Mouse (Mus musculus) embryo, embryonic 10.5 days (tissue): Measurements from ENCODE around the gene Zfp280d.
"Not testable (repeated sequence)": the region's sequence is repeated elsewhere in the genome, so short reads cannot be mapped to it uniquely, and the experiment has no call there.

Experiments used
- DNase-seq: peaks from one replicate; pipeline ENCODE4 v3.0.0-alpha.2; 2015; ENCODE audit warnings: low spot score

Zfp280d gene

DNA sequence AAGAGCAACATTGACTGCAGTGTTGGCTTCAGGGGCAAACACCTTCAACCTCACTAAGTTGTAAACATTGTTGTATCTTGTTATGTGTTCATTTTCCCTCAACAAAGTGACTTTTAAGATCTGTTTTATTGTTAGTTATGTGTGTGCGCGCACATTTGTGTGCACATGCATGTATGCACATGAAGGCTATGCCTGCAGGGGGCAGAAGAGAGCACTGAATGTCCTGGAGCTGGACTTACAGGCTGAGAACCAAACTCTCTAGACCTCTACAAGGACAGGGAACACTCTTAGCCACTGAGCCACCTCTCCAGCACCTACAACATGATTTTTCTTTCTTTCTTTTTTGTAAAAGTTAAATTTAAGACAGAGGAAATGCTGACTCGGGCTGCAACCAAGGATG is 99.4 kb downstream of the Zfp280d start:
- DNase-seq, result peak; percentile 27

DNA sequence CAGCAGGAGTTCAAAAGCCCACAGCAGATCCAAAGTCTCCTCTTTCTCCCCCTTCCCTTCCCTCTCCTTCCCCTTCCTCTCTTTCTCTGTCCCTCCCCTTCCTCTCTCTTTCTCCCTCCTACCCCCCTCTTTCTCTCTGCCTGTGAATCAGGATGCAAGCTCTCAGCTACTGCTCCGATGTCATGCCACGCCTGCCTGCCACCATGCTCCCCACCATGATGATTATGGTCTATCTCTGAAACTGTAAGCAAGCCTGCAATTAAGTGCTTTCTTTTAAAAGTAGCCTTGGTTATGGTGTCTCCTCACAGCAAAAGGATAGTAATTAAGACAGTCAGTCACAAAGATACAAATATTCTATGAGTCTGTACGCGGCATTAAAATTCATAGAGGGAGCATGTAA is 100.3 kb downstream of the Zfp280d start:
- DNase-seq, result no peak

DNA sequence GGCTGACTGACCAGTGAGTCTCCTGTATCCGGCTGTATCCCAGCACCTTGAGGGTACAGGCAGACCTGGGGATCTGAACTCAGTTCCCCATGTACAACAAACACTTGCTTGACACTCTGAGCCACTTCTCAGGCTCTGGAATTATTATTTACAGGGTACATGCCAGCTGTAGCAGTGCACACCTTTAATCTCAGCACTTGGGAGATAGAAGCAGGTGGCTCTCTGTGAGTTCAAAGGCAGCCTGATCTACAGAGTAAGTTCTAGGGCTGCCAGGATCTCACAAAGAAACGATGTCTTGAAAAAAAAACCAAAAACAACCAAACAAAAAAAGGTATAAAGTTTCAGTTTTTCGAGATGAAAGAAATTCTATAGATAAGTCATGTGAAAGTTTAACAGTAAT is 101.0 kb downstream of the Zfp280d start:
- DNase-seq, result no peak

DNA sequence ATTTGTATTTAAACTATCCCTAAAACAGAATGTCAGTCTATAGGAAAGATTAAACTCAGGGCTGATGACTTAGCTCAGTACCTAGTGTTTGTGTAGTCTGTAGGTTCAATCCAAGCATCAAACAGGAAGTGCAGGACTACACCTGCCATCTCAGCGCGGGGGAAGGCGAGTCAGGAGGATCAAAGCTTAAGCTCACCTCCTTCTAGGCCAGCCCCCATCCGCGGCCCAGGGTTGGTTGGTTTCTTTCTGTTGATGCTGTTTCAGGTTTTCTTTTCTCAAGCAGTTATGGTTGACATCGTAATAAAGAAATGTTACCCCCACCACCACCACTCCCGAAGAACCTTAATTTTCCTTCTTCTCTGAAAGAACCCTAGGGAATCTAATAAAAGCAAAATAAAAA is 111.1 kb downstream of the Zfp280d start:
- no peak for DNase-seq

DNA sequence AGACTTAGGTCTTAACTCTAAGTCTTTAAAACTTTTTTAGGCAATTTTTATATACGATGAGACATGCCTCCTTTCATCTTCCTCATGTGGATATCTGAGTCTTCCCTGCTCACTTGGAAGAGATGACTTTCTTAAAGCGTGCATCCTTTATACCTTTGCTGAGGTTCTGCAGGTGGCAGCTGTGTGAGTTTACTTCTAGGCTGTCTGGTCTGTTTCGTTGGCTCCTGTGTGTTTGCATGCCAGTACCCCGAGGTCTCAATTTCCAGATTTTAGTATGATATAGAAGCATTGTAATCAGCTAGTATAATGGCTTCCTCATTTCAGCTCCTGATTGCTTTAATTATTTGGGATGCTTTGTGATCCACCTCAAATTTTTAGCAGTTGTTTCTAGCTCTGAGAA is 114.3 kb downstream of the Zfp280d start:
- no peak for DNase-seq

DNA sequence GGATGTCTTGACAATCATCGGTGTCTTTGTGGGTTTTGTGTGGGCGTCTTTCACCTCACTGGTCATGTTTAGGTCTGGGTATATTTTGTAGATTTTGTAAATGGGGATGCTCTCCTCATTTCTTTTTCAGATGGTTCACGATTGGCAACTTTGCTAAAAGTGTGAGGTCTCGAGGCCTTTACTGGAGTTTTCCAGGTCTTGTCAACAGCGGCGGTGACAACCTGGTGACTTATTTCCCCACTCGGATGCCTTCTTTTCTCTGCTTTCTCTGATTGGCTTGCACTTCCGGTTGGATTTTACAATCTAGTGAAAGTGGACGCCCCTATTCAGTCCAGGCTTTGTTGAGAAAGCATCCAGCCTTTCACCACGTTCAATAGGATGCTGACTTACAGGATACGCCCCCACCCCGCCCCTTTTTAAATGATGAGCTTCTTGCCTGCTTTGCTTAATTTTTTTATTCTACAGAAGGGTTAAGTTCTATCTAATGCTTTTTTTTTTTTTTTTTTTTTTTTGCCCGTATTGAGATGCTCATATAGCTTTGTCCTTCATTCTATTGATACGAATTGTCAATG is 114.9 kb downstream of the Zfp280d start:
- peak; percentile 39 for DNase-seq

DNA sequence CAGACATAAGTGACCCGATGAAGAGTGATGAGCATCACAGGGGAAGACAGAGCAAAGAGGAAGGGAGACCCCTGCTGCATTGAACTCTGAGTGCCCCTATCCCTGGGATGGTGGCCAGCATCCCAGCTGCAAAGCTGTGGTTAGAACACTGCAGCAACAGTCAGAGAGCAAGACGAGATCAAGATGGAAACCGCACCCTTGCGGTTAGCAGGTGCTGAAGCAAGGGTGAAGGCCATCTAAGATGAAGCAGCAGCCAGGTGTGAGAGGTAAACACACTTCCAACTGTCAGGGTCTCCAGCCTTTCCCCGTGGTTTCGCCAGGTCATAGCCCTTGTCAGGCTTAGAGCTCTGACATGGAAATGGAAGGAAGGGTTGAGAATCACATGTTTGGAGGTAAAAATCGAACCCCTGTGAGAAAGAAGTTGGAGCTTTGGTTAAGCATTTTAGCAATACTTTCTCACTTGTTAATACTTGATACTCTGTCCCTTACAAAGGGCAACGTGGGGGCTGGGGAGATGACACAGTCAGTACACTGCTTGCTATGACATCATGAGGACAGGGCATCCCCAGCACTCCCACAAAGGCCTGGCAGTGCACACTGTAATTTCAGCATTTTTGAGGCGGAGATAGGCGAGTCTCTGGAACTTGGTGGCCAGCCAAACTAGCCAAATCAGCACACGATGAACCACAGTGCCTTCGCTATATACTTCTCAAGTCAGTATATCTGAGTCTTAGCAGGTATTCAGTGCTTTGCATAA is 115.8 kb downstream of the Zfp280d start:
- DNase-seq, result no peak

DNA sequence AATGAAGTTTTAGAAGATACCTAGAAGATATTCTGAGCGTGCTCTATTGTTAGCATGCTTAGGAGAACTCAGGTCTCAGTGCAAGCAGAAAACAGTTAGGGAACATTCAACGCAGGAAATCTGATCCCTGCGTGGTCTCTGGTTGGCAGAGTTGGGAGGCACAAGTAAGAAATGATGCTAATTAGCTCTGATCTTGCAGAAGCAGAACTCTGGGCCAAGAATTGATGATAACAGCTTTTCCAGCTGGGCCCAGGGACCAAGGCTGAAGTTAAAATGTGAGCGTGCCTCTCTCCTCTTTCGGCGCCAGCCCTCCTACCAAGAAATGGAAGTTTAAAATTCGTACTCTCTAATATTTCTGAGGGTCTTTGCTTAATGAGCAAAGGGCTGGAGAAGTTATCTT is 118.0 kb downstream of the Zfp280d start:
- no peak for DNase-seq

DNA sequence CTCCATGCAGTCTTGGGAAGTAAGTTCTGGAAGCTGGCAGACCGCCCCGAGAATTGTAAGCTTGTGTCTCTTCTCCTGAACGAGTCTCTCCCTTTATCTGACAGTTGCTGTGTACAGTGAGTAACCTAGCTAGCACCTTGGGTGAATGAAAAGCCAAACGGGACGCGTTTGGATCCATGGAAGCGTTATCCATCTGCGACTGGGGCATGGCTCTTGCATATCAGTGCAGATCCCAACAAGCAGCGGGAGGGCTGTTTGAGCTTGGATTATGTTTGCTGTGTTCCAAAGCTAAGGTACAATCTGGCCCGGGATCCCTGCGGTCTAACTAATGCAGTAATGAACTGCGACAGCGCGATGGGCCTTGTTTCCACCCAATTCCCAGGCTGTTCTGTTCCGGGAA is 118.6 kb downstream of the Zfp280d start:
- no peak for DNase-seq

DNA sequence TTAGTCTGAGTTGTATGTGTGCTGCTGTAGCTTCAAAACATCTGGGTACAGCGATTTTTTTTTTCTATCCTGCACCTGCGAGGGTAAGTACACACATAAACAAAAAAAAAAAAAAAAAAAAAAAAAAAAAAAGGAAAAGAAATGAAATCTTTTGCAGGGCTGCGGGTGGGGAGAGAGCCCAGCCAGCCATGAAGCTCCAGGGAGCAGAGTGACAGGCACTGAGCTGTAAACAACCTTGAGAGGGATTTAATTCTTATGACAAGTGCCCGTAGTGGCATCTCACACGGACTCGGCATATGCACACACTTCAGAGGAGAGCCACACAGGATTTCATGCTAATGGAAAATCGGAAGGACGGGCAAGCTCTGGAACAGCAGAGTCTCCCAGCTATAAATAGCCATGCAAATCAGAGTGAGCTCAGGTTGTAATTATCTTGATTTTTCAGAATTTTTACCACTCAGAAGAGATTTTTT is 119.2 kb downstream of the Zfp280d start:
- no peak for DNase-seq

DNA sequence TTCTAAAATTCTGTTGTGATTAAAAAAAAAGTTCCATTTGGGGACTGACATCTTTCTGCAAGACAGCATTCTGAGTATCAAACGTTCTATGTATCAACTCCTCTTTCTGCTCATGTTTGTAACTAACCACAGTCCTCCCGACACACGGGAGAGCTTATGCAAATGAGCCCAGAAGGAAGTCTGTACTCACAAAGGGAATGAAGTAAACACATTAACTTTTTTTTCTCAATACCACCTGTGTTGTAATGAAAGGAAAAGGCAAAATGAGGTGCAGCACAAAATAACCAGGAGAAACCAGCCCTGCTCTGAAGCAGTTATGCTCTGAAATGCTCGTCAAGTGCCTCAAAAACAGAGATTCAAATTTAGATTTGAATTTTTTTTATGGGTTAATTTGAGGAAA is 125.5 kb downstream of the Zfp280d start:
- no peak for DNase-seq

DNA sequence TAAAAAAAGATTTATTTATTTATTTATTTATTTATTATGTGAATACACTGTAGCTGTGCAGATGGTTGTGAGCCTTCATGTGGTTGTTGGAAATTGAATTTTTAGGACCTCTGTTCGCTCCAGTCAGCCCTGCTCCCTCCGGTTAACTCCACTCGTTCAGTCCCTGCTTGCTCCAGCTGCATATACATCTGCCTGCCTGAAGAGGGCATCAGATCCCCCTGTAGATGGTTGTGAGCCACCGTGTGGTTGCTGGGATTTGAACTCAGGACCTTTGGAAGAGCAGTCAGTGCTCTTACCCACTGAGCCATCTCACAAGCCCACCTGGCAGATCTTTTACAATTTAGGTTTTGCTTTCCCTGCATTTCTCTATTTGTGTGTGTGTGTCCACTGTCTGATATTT is 127.1 kb downstream of the Zfp280d start:
- not testable (repeated sequence) for DNase-seq

DNA sequence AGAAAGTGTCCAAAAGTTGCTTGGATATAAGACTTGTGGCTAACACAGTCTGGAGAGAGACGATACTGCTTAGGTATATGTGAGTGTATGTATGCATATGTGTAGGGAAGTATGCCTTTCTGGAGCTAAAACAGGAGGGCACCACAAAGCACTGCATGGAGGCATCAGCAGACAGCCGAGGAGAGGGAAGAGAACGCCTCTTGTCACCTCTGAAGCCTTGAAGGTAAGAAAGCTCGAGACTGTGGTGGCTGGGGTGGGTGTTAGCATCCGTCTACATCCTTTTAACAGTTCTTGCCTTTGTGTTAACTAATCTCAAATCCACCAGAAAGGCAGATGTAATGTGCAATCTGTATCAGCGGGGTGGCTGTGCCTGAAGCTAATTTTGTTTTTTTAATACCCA is 128.8 kb downstream of the Zfp280d start:
- DNase-seq, result no peak

DNA sequence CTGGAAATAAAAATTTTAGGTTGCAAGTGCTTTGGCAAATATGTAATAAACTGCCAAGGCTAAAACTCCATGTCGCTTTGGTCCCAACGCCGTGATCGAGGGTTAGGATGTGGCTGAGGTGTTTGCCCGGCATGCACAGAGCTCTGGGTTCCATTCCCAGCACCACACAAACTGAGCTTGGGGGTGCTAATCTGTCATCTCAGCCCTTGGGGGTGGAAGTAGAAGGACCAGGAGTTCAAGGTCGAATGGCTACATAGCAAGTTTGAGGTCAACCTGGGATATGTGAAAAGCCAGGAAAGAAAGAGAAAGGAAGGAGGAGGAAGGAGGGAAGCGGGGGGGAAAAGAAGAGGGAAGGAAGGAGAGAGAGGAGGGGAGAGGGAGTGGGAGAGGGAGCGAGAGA is 129.8 kb downstream of the Zfp280d start:
- no peak for DNase-seq

DNA sequence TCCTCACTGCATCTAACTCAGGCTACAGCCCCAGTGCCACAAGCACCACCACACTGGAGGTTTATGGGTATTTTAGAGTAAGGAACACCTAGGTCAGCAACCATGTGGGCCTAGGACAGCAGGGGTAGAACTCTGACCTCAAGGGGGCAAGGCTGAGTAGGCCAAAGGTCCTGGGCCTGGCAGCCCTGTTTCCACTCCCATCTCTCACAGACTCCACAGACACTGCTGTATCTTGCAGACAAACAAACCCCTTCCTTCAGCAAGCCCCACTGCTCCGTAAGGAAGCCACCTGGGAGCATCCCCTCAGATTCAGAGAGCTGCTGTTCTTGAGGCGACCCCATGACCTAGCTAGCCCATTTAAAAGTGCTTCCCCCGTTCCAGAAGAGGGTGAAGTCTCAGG is 130.3 kb downstream of the Zfp280d start:
- no peak for DNase-seq

DNA sequence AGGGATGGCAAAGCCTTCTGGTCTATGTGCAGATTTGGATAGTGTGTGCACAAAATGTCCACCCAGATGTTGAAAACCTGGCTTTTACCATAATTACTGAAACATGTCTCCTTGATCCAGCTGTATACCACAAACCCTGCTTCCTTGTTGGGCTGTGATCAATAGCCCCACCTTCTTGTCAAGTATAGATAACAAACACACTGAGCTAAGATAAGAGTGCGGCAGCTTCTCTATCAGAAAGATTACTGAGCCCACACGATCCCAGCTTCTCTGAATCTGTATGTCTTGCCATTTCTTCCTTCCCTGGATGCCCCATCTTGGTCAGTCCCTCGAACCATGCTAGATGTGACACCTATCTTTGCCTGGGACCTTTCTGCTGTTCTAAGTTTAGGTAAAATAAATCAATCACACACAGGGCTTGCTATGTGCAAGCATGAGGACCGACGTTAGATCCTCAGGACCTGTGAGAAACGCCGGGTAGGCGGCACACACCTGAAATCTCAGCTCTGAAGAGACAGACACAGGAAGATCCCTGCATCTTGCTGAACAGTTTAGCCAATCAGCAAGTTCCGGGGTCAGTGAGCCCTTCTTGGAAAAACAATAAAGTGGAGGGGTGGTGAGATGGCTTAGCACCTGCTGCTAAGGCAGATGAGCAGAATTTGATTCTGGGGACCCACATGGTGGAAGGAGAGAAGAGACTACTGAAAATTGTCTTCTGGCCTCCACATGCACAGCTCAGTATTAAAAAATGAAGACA is 131.4 kb downstream of the Zfp280d start:
- no peak for DNase-seq

DNA sequence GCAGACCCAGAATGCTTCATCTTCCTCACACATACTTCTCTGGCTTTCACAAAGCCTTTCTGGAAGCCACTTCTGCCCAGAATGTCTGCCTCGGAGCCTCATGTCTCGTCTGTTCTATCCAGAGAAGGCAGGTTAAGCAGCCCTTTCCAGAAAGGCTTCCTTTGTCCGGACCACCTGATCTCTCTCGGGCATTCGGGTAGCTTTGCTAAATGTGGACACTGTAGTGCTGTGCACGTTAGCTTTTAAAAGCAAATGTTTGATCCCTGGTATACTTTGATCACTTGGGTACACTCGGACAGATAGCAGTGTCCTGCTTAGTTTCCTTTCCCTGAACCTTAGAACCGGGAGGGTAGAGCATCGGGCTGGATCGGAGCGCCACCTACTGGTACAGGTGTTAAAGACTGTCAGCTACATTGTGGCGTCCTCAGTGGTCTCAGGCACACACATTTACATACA is 133.5 kb downstream of the Zfp280d start:
- DNase-seq, result peak; percentile 95

DNA sequence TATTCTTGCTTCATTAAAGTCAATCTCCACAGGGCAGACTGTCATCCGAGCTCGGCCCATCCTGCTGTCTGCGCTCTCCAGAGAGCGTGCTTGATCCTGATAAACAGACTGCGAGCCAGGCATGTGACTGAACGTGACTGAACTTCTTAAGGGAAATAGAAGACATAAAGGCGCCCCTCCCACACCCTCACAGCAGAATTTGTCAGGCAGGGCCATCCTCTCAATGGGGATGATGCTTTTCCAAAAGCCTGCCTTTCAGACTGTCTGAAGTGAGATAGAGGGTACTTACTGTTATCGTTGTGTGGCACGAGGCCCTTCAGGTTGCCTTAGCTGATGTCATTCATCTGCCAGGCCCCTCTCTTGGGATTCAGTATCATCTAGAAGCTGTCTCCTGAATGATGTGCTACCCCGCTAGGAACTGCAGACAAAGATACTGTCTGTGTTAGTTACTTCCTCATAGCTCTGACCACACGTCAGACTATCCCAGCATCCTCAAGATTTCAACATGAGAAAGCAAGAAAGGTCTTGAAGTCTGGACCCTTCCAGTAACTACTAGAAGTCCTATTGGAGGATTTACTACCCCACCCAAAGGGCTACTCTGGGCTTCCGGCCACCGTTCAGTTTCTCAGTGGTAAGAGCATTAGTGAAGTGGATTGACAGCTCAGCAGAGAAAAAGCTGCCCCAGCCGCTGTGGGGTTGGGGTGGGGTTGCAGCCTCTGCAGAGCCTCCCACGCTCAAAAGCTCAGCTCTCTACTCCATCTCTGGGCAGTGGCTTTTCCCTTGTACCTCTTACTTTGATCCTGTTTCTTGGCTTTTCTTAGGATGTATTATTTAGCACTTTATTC is 134.9 kb downstream of the Zfp280d start:
- DNase-seq, result no peak

DNA sequence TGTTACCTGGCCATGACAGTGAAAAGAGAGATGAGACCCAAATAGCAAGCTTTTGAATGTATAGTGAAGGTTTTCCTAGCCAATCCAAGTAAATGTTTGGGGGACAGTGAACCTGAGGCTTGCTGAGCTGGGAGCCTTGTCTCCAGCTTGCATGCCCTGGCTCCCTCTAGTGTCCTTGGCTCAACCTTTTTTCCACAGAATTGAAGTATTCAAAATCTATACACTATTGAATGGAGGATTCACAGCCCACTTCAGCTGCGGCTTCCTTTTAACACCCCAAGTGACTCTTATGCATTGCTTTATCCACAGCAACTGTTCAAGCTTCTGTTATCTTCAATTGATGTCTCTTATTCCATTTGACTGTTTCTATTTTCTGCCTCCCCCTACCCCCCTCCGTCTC is 137.1 kb downstream of the Zfp280d start:
- DNase-seq, result no peak
